Mouse (Mus musculus) intestine, embryonic 15.5 days (tissue): ENCODE results near the gene Sppl2b. TPM values are rescaled to one million over a fixed set of nuclear protein-coding genes. Genes with fewer than 3 reads are reported as not detected.

ENCODE experiments used
- ATAC-seq: fragments of 200-750 bp; cut with Nextera tagmentation; 2 replicates; pipeline ENCODE4 v1.8.0; 2017; ENCODE audit warnings: moderate TSS enrichment, moderate library complexity
- H3K27ac ChIP-seq: fragments of 300-500 bp; sonication (generic); 2 replicates; pipeline ENCODE4 v1.5.1; 2015; ENCODE audit warnings: mild to moderate bottlenecking, inconsistent platforms
- H3K27me3 ChIP-seq: fragments of 300-500 bp; sonication (generic); replicated peaks from 2 replicates; pipeline ENCODE4 v1.6.1; 2015; ENCODE audit warnings: inconsistent platforms
- H3K36me3 ChIP-seq: fragments of 300-500 bp; sonication (generic); 2 replicates; pipeline ENCODE4 v1.6.1; 2015; ENCODE audit warnings: inconsistent platforms
- H3K4me1 ChIP-seq: fragments of 300-500 bp; sonication (generic); replicated peaks from 2 replicates; pipeline ENCODE4 v1.6.1; 2015; ENCODE audit warnings: inconsistent platforms
- H3K4me2 ChIP-seq: fragments of 300-500 bp; sonication (generic); replicated peaks from 2 replicates; pipeline ENCODE4 v1.6.1; 2015; ENCODE audit warnings: mild to moderate bottlenecking, inconsistent platforms
- H3K4me3 ChIP-seq: fragments of 300-500 bp; sonication (generic); replicated peaks from 2 replicates; pipeline ENCODE4 v1.5.1; 2015; ENCODE audit warnings: inconsistent platforms
- H3K9ac ChIP-seq: fragments of 300-500 bp; sonication (generic); 2 replicates; pipeline ENCODE4 v1.6.1; 2015; ENCODE audit warnings: inconsistent platforms
- H3K9me3 ChIP-seq: fragments of 300-500 bp; sonication (generic); 2 replicates; pipeline ENCODE4 v1.6.1; 2016; ENCODE audit warnings: inconsistent platforms
- WGBS: fragments of 180-500 bp; shearing (Covaris S2); methylation state at CpG from one replicate; pipeline ENCODE4 v1.1.7; 2015; 5-methylcytosine and 5-hydroxymethylcytosine counted together
- polyA plus RNA-seq: library from polyadenylated mRNA; unstranded; fragments of >200 nt; fragmentation: Nextera tagmentation; extraction: Ambion mirVana; gene quantifications from 2 replicates; pipeline ENCODE4 v1.2.1, GENCODE M21; 2015

Sppl2b gene
- 34.8 and 37.8 TPM in 2 replicates for polyA plus RNA-seq

GRCm38 (mm10) chr10:80854913-80855748, at the start of gene Sppl2b, which contains the start of gene Lsm7:
Gene Sppl2b (plus strand): TSS chr10:80855275.
Gene Lsm7 (minus strand): TSS chr10:80855209.
- Histone ChIP-seq H3K27me3 (no peaks in the 10 kb centered on the region), H3K9ac (peak within 1 kb of the TSS; percentile 85), H3K27ac (peak within 1 kb of the TSS; percentile 15; the same call in 1 of the 2 replicates), H3K9me3 (no peaks in the 10 kb centered on the region), H3K4me3 (peak within 1 kb of the TSS; percentile 94), H3K4me2 (peak within 1 kb of the TSS; percentile 98), H3K36me3 (peaks cover 19% of the 10 kb centered on the region), H3K4me1 (peaks cover 40% of the 10 kb centered on the region)
- ATAC-seq = peak; percentile 87
- WGBS = under 1% methylated on average over 81 of the region's 81 CpGs

- Histone ChIP-seq H3K27ac (no peak overlapping the region), H3K4me1 (peaks cover 42% of the 10 kb centered on the region), H3K9ac (no peak overlapping the region), H3K36me3 (peaks cover 43% of the 10 kb centered on the region), H3K9me3 (no peaks in the 10 kb centered on the region), H3K27me3 (peaks cover 15% of the 10 kb centered on the region; the same call in 1 of the 2 replicates), H3K4me2 (no peak overlapping the region), H3K4me3 (no peak overlapping the region)
- ATAC-seq = no peak
- 74% methylated on average over 5 of the region's 5 CpGs for WGBS
These were observed 49.8 kb upstream of the Sppl2b start for GRCm38 (mm10) chr10:80805322-80805721.

GRCm38 (mm10) chr10:80805925-80806324, 49.1 kb upstream of the Sppl2b start:
- ATAC-seq = peak; percentile 62
- WGBS = 23% methylated on average over 3 of the region's 3 CpGs
- Histone ChIP-seq H3K4me3 (no peak overlapping the region), H3K27ac (no peak overlapping the region), H3K4me2 (no peak overlapping the region), H3K9me3 (no peaks in the 10 kb centered on the region), H3K36me3 (peaks cover 42% of the 10 kb centered on the region), H3K27me3 (peaks cover 17% of the 10 kb centered on the region; the same call in 1 of the 2 replicates), H3K4me1 (peaks cover 42% of the 10 kb centered on the region), H3K9ac (0 out of 2 replicates have a peak overlapping the region, but pooled peaks have one; percentile 61)

GRCm38 (mm10) chr10:80806341-80807056, 48.6 kb upstream of the Sppl2b start:
- Histone ChIP-seq H3K4me3 (peak overlapping the region; percentile 43), H3K36me3 (peaks cover 37% of the 10 kb centered on the region), H3K9ac (peak overlapping the region; percentile 61), H3K4me1 (peaks cover 42% of the 10 kb centered on the region), H3K4me2 (peak overlapping the region; percentile 91), H3K27me3 (peaks cover 17% of the 10 kb centered on the region; the same call in 1 of the 2 replicates), H3K9me3 (no peaks in the 10 kb centered on the region), H3K27ac (peak overlapping the region; percentile 82)
- no peak for ATAC-seq
- 51% methylated on average over 34 of the region's 34 CpGs for WGBS

- 1% methylated on average over 58 of the region's 58 CpGs for WGBS
- peaks cover 42% of the 10 kb centered on the region for H3K4me1 ChIP-seq
- peaks cover 30% of the 10 kb centered on the region for H3K36me3 ChIP-seq
These were observed 47.9 kb upstream of the Sppl2b start for GRCm38 (mm10) chr10:80807057-80807627.

GRCm38 (mm10) chr10:80808099-80808984, 46.7 kb upstream of the Sppl2b start:
- Histone ChIP-seq H3K27me3 (peaks cover 19% of the 10 kb centered on the region; the same call in 1 of the 2 replicates), H3K4me3 (peak overlapping the region; percentile 16), H3K4me1 (peaks cover 42% of the 10 kb centered on the region), H3K9ac (peak overlapping the region; percentile 27; the same call in 1 of the 2 replicates), H3K36me3 (peaks cover 18% of the 10 kb centered on the region), H3K9me3 (no peaks in the 10 kb centered on the region), H3K4me2 (peak overlapping the region; percentile 91), H3K27ac (no peak overlapping the region)
- ATAC-seq = no peak
- 25% methylated on average over 40 of the region's 40 CpGs for WGBS

More at GRCm38 (mm10) chr10:80807057-80807627, 47.9 kb upstream of the Sppl2b start:
- H3K9ac ChIP-seq = peak overlapping the region; percentile 61
- H3K4me2 ChIP-seq = peak overlapping the region; percentile 91
- peaks cover 17% of the 10 kb centered on the region; the same call in 1 of the 2 replicates for H3K27me3 ChIP-seq
- H3K27ac ChIP-seq = peak overlapping the region; percentile 82
- H3K9me3 ChIP-seq = no peaks in the 10 kb centered on the region
- peak overlapping the region; percentile 43 for H3K4me3 ChIP-seq
- peak; percentile 67 for ATAC-seq

GRCm38 (mm10) chr10:80808985-80809632, 46.0 kb upstream of the Sppl2b start:
- no peak overlapping the region for H3K27ac ChIP-seq
- peaks cover 21% of the 10 kb centered on the region; the same call in 1 of the 2 replicates for H3K27me3 ChIP-seq
- peak overlapping the region; percentile 16 for H3K4me3 ChIP-seq
- peaks cover 42% of the 10 kb centered on the region for H3K4me1 ChIP-seq
- 12% methylated on average over 18 of the region's 18 CpGs for WGBS
- peak overlapping the region; percentile 27; the same call in 1 of the 2 replicates for H3K9ac ChIP-seq
- H3K36me3 ChIP-seq = peaks cover 10% of the 10 kb centered on the region
- H3K9me3 ChIP-seq = no peaks in the 10 kb centered on the region
- no peak for ATAC-seq
- H3K4me2 ChIP-seq = peak overlapping the region; percentile 50

- no peak overlapping the region for H3K27ac ChIP-seq
- no peak overlapping the region for H3K9ac ChIP-seq
- WGBS = 8% methylated on average over 20 of the region's 20 CpGs
- peaks cover 37% of the 10 kb centered on the region for H3K4me1 ChIP-seq
- no peak for ATAC-seq
- peak overlapping the region; percentile 27 for H3K4me2 ChIP-seq
- no peak overlapping the region for H3K4me3 ChIP-seq
- H3K9me3 ChIP-seq = no peaks in the 10 kb centered on the region
- H3K27me3 ChIP-seq = peaks cover 21% of the 10 kb centered on the region; the same call in 1 of the 2 replicates
- peaks cover under 1% of the 10 kb centered on the region; the same call in 1 of the 2 replicates for H3K36me3 ChIP-seq
These were observed 45.0 kb upstream of the Sppl2b start for GRCm38 (mm10) chr10:80810084-80810483.

- peaks cover 18% of the 10 kb centered on the region; the same call in 1 of the 2 replicates for H3K27me3 ChIP-seq
- no peak overlapping the region for H3K4me3 ChIP-seq
- 32% methylated on average over 5 of the region's 5 CpGs for WGBS
- H3K4me2 ChIP-seq = no peak overlapping the region
- no peak overlapping the region for H3K27ac ChIP-seq
- H3K9ac ChIP-seq = peak overlapping the region; percentile 10; the same call in 1 of the 2 replicates
- H3K4me1 ChIP-seq = peaks cover 23% of the 10 kb centered on the region
- H3K9me3 ChIP-seq = no peaks in the 10 kb centered on the region
- no peak for ATAC-seq
- no peaks in the 10 kb centered on the region for H3K36me3 ChIP-seq
These were observed 42.6 kb upstream of the Sppl2b start for GRCm38 (mm10) chr10:80812391-80813041.

- 71% methylated on average over 4 of the region's 4 CpGs for WGBS
- H3K4me2 ChIP-seq = no peak within 1 kb of the TSS
- H3K27ac ChIP-seq = no peak within 1 kb of the TSS
- H3K4me3 ChIP-seq = no peak within 1 kb of the TSS
- H3K9me3 ChIP-seq = no peaks in the 10 kb centered on the region
- H3K4me1 ChIP-seq = peaks cover 14% of the 10 kb centered on the region
- H3K9ac ChIP-seq = peak within 1 kb of the TSS; percentile 10; the same call in 1 of the 2 replicates
- H3K36me3 ChIP-seq = no peaks in the 10 kb centered on the region
- no peak for ATAC-seq
- H3K27me3 ChIP-seq = peaks cover 14% of the 10 kb centered on the region; the same call in 1 of the 2 replicates
These were observed 41.7 kb upstream of the Sppl2b start, which contains the start of gene Jsrp1 for GRCm38 (mm10) chr10:80813366-80813765. Gene Jsrp1 (minus strand): TSS chr10:80813498.
